Mouse (Mus musculus) liver, postnatal 0 days (tissue): ENCODE data around the gene Rhbdl2. TPM values are rescaled to one million over a fixed set of nuclear protein-coding genes. Genes with fewer than 3 reads are reported as not detected.
A peak's percentile ranks its signal among the peaks of the same experiment; 100 is the strongest.

Source experiments
- ATAC-seq: fragments of 200-750 bp; cut with Nextera tagmentation; 2 replicates; pipeline ENCODE4 v1.8.0; 2017; ENCODE audit warnings: mild to moderate bottlenecking, moderate library complexity
- DNase-seq: peaks from one replicate; pipeline ENCODE4 v3.0.0-alpha.2; 2016
- H3K27ac ChIP-seq: fragments of 300-500 bp; sonication (generic); 2 replicates; pipeline ENCODE4 v1.5.1; 2014; ENCODE audit warnings: antibody characterized with exemption, moderate library complexity, mild to moderate bottlenecking, low read depth
- H3K27me3 ChIP-seq: fragments of 300-500 bp; sonication (generic); 2 replicates; pipeline ENCODE4 v1.6.1; 2014; ENCODE audit warnings: low read length, control low read depth, mixed read lengths; ENCODE audit not compliant: insufficient read depth
- H3K36me3 ChIP-seq: fragments of 300-500 bp; sonication (generic); replicated peaks from 2 replicates; pipeline ENCODE4 v1.6.1; 2014; ENCODE audit warnings: mild to moderate bottlenecking, control low read depth, low read length, moderate library complexity, mixed read lengths; ENCODE audit not compliant: insufficient read depth
- H3K4me1 ChIP-seq: fragments of 300-500 bp; sonication (generic); 2 replicates; pipeline ENCODE4 v1.6.1; 2014; ENCODE audit warnings: antibody characterized with exemption, mild to moderate bottlenecking, control low read depth; ENCODE audit not compliant: insufficient read depth
- H3K4me2 ChIP-seq: fragments of 300-500 bp; sonication (generic); 2 replicates; pipeline ENCODE4 v1.6.1; 2014; ENCODE audit warnings: low read depth, mild to moderate bottlenecking, low read length, moderate library complexity, mixed read lengths
- H3K4me3 ChIP-seq: fragments of 300-500 bp; sonication (generic); 2 replicates; pipeline ENCODE4 v1.5.1; 2014; ENCODE audit warnings: low read depth, low read length
- H3K9ac ChIP-seq: fragments of 300-500 bp; sonication (generic); replicated peaks from 2 replicates; pipeline ENCODE4 v1.6.1; 2014; ENCODE audit warnings: mild to moderate bottlenecking, moderate library complexity
- H3K9me3 ChIP-seq: fragments of 300-500 bp; sonication (generic); 2 replicates; pipeline ENCODE4 v1.6.1; 2016; ENCODE audit warnings: mild to moderate bottlenecking, control low read depth, low read length, mixed read lengths
- CTCF ChIP-seq: sonication (generic); IDR thresholded peaks from 2 replicates; pipeline ENCODE4 v1.5.1; 2016; ENCODE audit warnings: antibody characterized with exemption, low read depth
- EP300 ChIP-seq: IDR thresholded peaks from 2 replicates; pipeline ENCODE4 v1.6.1; 2016; ENCODE audit warnings: antibody characterized with exemption, low read depth, mild to moderate bottlenecking
- whole genome bisulfite sequencing: fragments of 180-500 bp; shearing (Covaris S2); extraction: QIAGEN DNeasy Blood & Tissue Kit; methylation state at CpG from one replicate; pipeline ENCODE4 v1.1.7; 2014; ENCODE audit not compliant: insufficient replicate concordance; 5-methylcytosine and 5-hydroxymethylcytosine counted together
- polyA plus RNA-seq: library from polyadenylated mRNA; unstranded; fragments of >200 nt; fragmentation: Nextera tagmentation; extraction: Ambion mirVana; gene quantifications from 2 replicates; pipeline ENCODE4 v1.2.1, GENCODE M21; 2015

Rhbdl2 gene
- polyA plus RNA-seq, 1 experiment from 2014 or later, result not detected

- H3K4me2 ChIP-seq, result no peak overlapping the region
- DNase-seq (no peak), ATAC-seq (no peak)
- no peak overlapping the region for H3K4me3 ChIP-seq
- no peaks in the 10 kb centered on the region for H3K27me3 ChIP-seq
- no peak overlapping the region for H3K9ac ChIP-seq
- H3K9me3 ChIP-seq, result no peaks in the 10 kb centered on the region
- TF ChIP-seq CTCF (no peak), EP300 (no peak)
- no peaks in the 10 kb centered on the region for H3K36me3 ChIP-seq
- WGBS, result 78% methylated on average over 12 of the region's 12 CpGs
- no peak overlapping the region for H3K27ac ChIP-seq
- no peaks in the 10 kb centered on the region for H3K4me1 ChIP-seq
Observed at GRCm38 (mm10) chr4:123810475-123811295, 23.0 kb downstream of the Rhbdl2 start.

DNA sequence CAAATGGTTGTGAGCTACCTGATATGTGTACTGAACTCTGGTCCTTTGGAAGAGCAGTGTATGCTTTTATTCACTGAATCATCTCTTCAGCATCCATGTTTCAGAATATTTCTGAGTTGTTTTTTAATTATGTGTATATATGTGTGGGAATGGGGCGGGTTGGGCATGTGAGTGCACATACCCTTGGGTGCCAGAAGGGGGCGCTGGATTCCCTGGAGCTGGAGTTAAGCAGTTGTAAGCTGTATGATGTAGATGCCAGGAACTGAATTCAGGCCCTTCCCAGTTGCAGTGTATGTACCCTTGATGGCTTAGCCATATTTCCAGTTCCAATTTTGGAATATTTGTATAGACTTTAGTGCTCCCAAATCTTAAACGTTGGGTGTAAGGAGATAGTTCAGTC, 24.9 kb downstream of the Rhbdl2 start:
- Histone ChIP-seq H3K27me3 (no peaks in the 10 kb centered on the region), H3K36me3 (no peaks in the 10 kb centered on the region), H3K9me3 (no peaks in the 10 kb centered on the region), H3K4me2 (no peak overlapping the region), H3K4me3 (no peak overlapping the region), H3K9ac (no peak overlapping the region), H3K4me1 (no peaks in the 10 kb centered on the region), H3K27ac (no peak overlapping the region)
- TF ChIP-seq EP300 (no peak), CTCF (peak; percentile 10; the same call in 1 of the 2 replicates)
- DNase-seq (no peak), ATAC-seq (no peak)
- WGBS, result 66% methylated on average over 3 of the region's 3 CpGs

DNA sequence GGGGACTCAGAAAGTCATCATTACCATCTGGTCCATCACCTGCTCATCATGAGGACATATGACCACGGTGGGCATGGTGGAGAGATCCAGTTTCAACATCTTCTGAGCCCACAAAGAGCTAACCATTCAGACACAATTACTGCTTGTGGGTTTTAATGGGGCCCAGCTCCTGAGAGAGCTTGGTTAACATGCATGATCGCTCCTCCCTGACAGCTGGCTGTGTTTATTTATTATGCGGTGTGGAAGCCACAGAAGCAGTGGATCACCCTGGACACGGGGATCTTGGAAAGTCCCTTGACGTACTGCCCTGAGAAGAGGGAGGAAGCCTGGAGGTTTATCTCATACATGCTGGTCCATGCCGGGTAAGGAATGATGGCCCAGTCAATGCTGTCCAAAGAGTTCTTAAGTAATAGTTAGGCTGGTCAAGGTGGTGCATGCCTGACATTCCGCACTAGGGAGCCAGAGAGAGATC, 26.4 kb downstream of the Rhbdl2 start:
- no peak overlapping the region for H3K4me2 ChIP-seq
- no peak for TF ChIP-seq EP300
- TF ChIP-seq CTCF, result no peak
- 68% methylated on average over 7 of the region's 7 CpGs for WGBS
- no peak overlapping the region for H3K9ac ChIP-seq
- H3K27me3 ChIP-seq, result no peaks in the 10 kb centered on the region
- no peak for ATAC-seq
- no peak overlapping the region for H3K27ac ChIP-seq
- H3K9me3 ChIP-seq, result no peaks in the 10 kb centered on the region
- no peaks in the 10 kb centered on the region for H3K36me3 ChIP-seq
- no peaks in the 10 kb centered on the region for H3K4me1 ChIP-seq
- no peak for DNase-seq
- H3K4me3 ChIP-seq, result no peak overlapping the region

GRCm38 (mm10) chr4:123819093-123819610, 31.5 kb downstream of the Rhbdl2 start:
- H3K9me3 ChIP-seq, result no peaks in the 10 kb centered on the region
- H3K9ac ChIP-seq, result no peak overlapping the region
- WGBS, result 62% methylated on average over 4 of the region's 4 CpGs
- no peak overlapping the region for H3K27ac ChIP-seq
- no peaks in the 10 kb centered on the region for H3K27me3 ChIP-seq
- ATAC-seq, result no peak
- H3K4me2 ChIP-seq, result no peak overlapping the region
- H3K4me1 ChIP-seq, result no peaks in the 10 kb centered on the region
- DNase-seq, result no peak
- no peak for TF ChIP-seq EP300
- TF ChIP-seq CTCF, result peak; percentile 40; the same call in 1 of the 2 replicates
- H3K4me3 ChIP-seq, result no peak overlapping the region
- no peaks in the 10 kb centered on the region for H3K36me3 ChIP-seq

DNA sequence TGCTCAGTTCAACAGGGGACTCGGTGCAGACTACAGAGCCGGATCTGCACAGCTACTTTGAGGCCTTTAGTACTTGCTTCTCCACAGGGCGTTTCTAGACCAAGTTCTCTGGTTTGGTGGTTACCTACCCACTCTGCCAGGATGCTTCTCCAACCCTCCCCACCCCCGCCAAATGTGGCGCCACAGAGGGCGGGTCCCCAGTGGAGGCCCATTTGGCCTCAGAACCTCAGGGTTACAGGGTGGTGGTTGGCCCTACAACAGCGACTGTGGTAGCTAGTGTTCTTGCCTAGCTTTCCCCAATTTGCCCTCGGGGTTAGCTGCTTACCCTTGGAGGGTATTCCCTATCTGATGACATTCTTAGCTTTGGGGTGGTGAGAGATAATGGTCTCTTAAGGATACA, 54.5 kb downstream of the Rhbdl2 start:
- no peaks in the 10 kb centered on the region for H3K4me1 ChIP-seq
- H3K4me3 ChIP-seq, result no peak overlapping the region
- ATAC-seq, result no peak
- no peaks in the 10 kb centered on the region for H3K27me3 ChIP-seq
- 77% methylated on average over 8 of the region's 8 CpGs for WGBS
- no peak overlapping the region for H3K27ac ChIP-seq
- TF ChIP-seq CTCF (no peak), EP300 (no peak)
- no peak for DNase-seq
- H3K9me3 ChIP-seq, result no peaks in the 10 kb centered on the region; the same call in 1 of the 2 replicates
- no peaks in the 10 kb centered on the region for H3K36me3 ChIP-seq
- no peak overlapping the region for H3K4me2 ChIP-seq
- H3K9ac ChIP-seq, result no peak overlapping the region

- no peaks in the 10 kb centered on the region for H3K4me1 ChIP-seq
- H3K27me3 ChIP-seq, result no peaks in the 10 kb centered on the region
- ATAC-seq (no peak), DNase-seq (no peak)
- no peaks in the 10 kb centered on the region for H3K9me3 ChIP-seq
- 64% methylated on average over 4 of the region's 4 CpGs for WGBS
- H3K9ac ChIP-seq, result no peak overlapping the region
- no peaks in the 10 kb centered on the region for H3K36me3 ChIP-seq
- TF ChIP-seq EP300 (no peak), CTCF (no peak)
- H3K4me2 ChIP-seq, result no peak overlapping the region
- H3K4me3 ChIP-seq, result no peak overlapping the region
- H3K27ac ChIP-seq, result no peak overlapping the region
Observed at GRCm38 (mm10) chr4:123856888-123857287, 69.2 kb downstream of the Rhbdl2 start.
